Mouse (Mus musculus): ENCODE results near the gene Acot2. TPM values are rescaled to one million over a fixed set of nuclear protein-coding genes. Genes with fewer than 3 reads are reported as not detected.
"Not testable (repeated sequence)": the region's sequence is repeated elsewhere in the genome, so short reads cannot be mapped to it uniquely, and the experiment has no call there.

Gene Acot2
- total RNA-seq, 1 experiment = 3.7 TPM

GRCm38 (mm10) chr12:84008251-84008650, 20.6 kb downstream of the Acot2 start:
- H3K36me3 ChIP-seq (ENCODE audit: control insufficient read depth, insufficient read depth, low read length, poor library complexity, severe bottlenecking) = no peaks in the 10 kb centered on the region; the same call in 1 of the 2 replicates
- peaks cover 2% of the 10 kb centered on the region; the same call in 1 of the 2 replicates for H3K9me3 ChIP-seq (ENCODE audit: control insufficient read depth, insufficient read depth, low read depth, low read length)
- no peak overlapping the region for H3K4me3 ChIP-seq (ENCODE audit: insufficient read depth in 1 of 2, low read depth in 1 of 2, low read length in 2 of 2, poor library complexity in 1 of 2, severe bottlenecking in 1 of 2)
- no peak overlapping the region for H3K9ac ChIP-seq (ENCODE audit: insufficient read depth, low read depth, low read length, poor library complexity, severe bottlenecking)
- in situ Hi-C loops (cut with MboI; ENCODE audit: low sequenced_read_pairs in 2 of 2, unreplicated experiment in 2 of 2) = no loop called here
- peak overlapping the region; percentile 28; the same call in 1 of the 2 replicates for H3K27ac ChIP-seq (ENCODE audit: insufficient read depth, low read depth, low read length, poor library complexity, severe bottlenecking)
- no peak for DNase-seq (ENCODE audit: low read depth, low spot score)
- no peaks in the 10 kb centered on the region for H3K4me1 ChIP-seq (ENCODE audit: control insufficient read depth in 2 of 2, insufficient read depth in 2 of 2, low read length in 2 of 2, poor library complexity in 1 of 2)
- TF ChIP-seq ZC3H11A (IDR thresholded peaks at IDR 0.05; ENCODE audit: borderline replicate concordance, low read depth, low read length) = no peak
- no peak for TF ChIP-seq MAFK (IDR thresholded peaks at IDR 0.05; ENCODE audit: insufficient read depth, low read depth, low read length)
- no peak for TF ChIP-seq CHD2 (IDR thresholded peaks at IDR 0.05; ENCODE audit: low read depth, low read length)
- no peak for TF ChIP-seq ZNF384 (IDR thresholded peaks at IDR 0.05; ENCODE audit: low read depth, low read length)
- no peak for TF ChIP-seq HCFC1 (IDR thresholded peaks at IDR 0.05; ENCODE audit: borderline replicate concordance, insufficient read depth, low read length)

GRCm38 (mm10) chr12:84008729-84009128, 21.1 kb downstream of the Acot2 start:
- in situ Hi-C loops (cut with MboI; ENCODE audit: low sequenced_read_pairs in 2 of 2, unreplicated experiment in 2 of 2) = no loop called here
- Histone ChIP-seq H3K4me1 (ENCODE audit: control insufficient read depth in 2 of 2, insufficient read depth in 2 of 2, low read length in 2 of 2, poor library complexity in 1 of 2) (no peaks in the 10 kb centered on the region), H3K27ac (ENCODE audit: insufficient read depth, low read depth, low read length, poor library complexity, severe bottlenecking) (no peak overlapping the region), H3K9me3 (ENCODE audit: control insufficient read depth, insufficient read depth, low read depth, low read length) (no peaks in the 10 kb centered on the region), H3K4me3 (ENCODE audit: insufficient read depth in 1 of 2, low read depth in 1 of 2, low read length in 2 of 2, poor library complexity in 1 of 2, severe bottlenecking in 1 of 2) (peak overlapping the region in 1 of 2 experiments; percentile 54; a peak in 2 of 4 replicates), H3K36me3 (ENCODE audit: control insufficient read depth, insufficient read depth, low read length, poor library complexity, severe bottlenecking) (no peaks in the 10 kb centered on the region; the same call in 1 of the 2 replicates), H3K9ac (ENCODE audit: insufficient read depth, low read depth, low read length, poor library complexity, severe bottlenecking) (no peak overlapping the region)
- no peak for DNase-seq (ENCODE audit: low read depth, low spot score)
- TF ChIP-seq ZC3H11A (IDR thresholded peaks at IDR 0.05; ENCODE audit: borderline replicate concordance, low read depth, low read length) = no peak

- H3K4me1 ChIP-seq (ENCODE audit: control insufficient read depth in 2 of 2, insufficient read depth in 2 of 2, low read length in 2 of 2, poor library complexity in 1 of 2); H3K36me3 ChIP-seq (ENCODE audit: control insufficient read depth, insufficient read depth, low read length, poor library complexity, severe bottlenecking): not testable (repeated sequence)
- peak within 1 kb of the TSS; percentile 28; the same call in 1 of the 2 replicates for H3K27ac ChIP-seq (ENCODE audit: insufficient read depth, low read depth, low read length, poor library complexity, severe bottlenecking)
Measured at GRCm38 (mm10) chr12:84009171-84009965, 21.7 kb downstream of the Acot2 start, which contains the start of gene Acot1. TSS of gene Acot1 (plus strand) at chr12:84009490.

GRCm38 (mm10) chr12:84010201-84010600, 22.5 kb downstream of the Acot2 start:
- H3K9ac ChIP-seq (ENCODE audit: insufficient read depth, low read depth, low read length, poor library complexity, severe bottlenecking) = no peak overlapping the region
- no peak overlapping the region for H3K27ac ChIP-seq (ENCODE audit: insufficient read depth, low read depth, low read length, poor library complexity, severe bottlenecking)
- H3K4me3 ChIP-seq (ENCODE audit: insufficient read depth in 1 of 2, low read depth in 1 of 2, low read length in 2 of 2, poor library complexity in 1 of 2, severe bottlenecking in 1 of 2) = peak overlapping the region in 1 of 2 experiments; percentile 54; a peak in 2 of 4 replicates
- in situ Hi-C loops (cut with MboI; ENCODE audit: low sequenced_read_pairs in 2 of 2, unreplicated experiment in 2 of 2) = no loop called here
- no peaks in the 10 kb centered on the region for H3K4me1 ChIP-seq (ENCODE audit: control insufficient read depth in 2 of 2, insufficient read depth in 2 of 2, low read length in 2 of 2, poor library complexity in 1 of 2)
- TF ChIP-seq ZC3H11A (IDR thresholded peaks at IDR 0.05; ENCODE audit: borderline replicate concordance, low read depth, low read length) (no peak), ZNF384 (IDR thresholded peaks at IDR 0.05; ENCODE audit: low read depth, low read length) (no peak), MAFK (IDR thresholded peaks at IDR 0.05; ENCODE audit: insufficient read depth, low read depth, low read length) (no peak), HCFC1 (IDR thresholded peaks at IDR 0.05; ENCODE audit: borderline replicate concordance, insufficient read depth, low read length) (no peak), CHD2 (IDR thresholded peaks at IDR 0.05; ENCODE audit: low read depth, low read length) (no peak)
- H3K36me3 ChIP-seq (ENCODE audit: control insufficient read depth, insufficient read depth, low read length, poor library complexity, severe bottlenecking) = no peaks in the 10 kb centered on the region; the same call in 1 of the 2 replicates
- no peak for DNase-seq (ENCODE audit: low read depth, low spot score)
- H3K9me3 ChIP-seq (ENCODE audit: control insufficient read depth, insufficient read depth, low read depth, low read length) = no peaks in the 10 kb centered on the region

More at GRCm38 (mm10) chr12:84009171-84009965, 21.7 kb downstream of the Acot2 start, which contains the start of gene Acot1:
- in situ Hi-C loops (cut with MboI; ENCODE audit: low sequenced_read_pairs in 2 of 2, unreplicated experiment in 2 of 2); H3K9me3 ChIP-seq (ENCODE audit: control insufficient read depth, insufficient read depth, low read depth, low read length); DNase-seq (ENCODE audit: low read depth, low spot score): not testable (repeated sequence)
- H3K4me3 ChIP-seq (ENCODE audit: insufficient read depth in 1 of 2, low read depth in 1 of 2, low read length in 2 of 2, poor library complexity in 1 of 2, severe bottlenecking in 1 of 2) = peak within 1 kb of the TSS; percentile 54 to 68
- H3K9ac ChIP-seq (ENCODE audit: insufficient read depth, low read depth, low read length, poor library complexity, severe bottlenecking) = peak within 1 kb of the TSS; percentile 64
